Mouse (Mus musculus): ENCODE measurements around the gene Calr.
"Not testable (repeated sequence)": the region's sequence is repeated elsewhere in the genome, so short reads cannot be mapped to it uniquely, and the experiment has no call there.

Gene Calr

DNA sequence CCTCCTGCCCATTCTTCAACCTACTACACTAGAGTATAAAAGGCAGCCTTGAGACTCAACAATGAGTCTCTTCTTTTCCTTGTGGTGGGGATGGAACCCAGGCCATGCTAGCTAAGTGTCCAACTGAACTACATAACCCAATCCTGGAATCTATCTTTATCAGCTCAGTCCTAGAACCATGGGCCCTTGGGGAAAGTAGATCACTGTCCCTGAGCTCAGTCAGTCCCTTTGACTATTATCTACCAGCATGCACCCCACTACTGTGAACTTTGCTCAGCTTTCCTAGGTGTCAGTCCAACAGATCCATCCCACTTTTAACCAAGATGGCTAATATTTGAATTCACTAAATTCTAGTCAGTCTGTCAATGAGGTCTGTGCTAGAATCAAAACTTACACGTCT, 5.2 kb downstream of the Calr start:
- no peak for DNase-seq

DNA sequence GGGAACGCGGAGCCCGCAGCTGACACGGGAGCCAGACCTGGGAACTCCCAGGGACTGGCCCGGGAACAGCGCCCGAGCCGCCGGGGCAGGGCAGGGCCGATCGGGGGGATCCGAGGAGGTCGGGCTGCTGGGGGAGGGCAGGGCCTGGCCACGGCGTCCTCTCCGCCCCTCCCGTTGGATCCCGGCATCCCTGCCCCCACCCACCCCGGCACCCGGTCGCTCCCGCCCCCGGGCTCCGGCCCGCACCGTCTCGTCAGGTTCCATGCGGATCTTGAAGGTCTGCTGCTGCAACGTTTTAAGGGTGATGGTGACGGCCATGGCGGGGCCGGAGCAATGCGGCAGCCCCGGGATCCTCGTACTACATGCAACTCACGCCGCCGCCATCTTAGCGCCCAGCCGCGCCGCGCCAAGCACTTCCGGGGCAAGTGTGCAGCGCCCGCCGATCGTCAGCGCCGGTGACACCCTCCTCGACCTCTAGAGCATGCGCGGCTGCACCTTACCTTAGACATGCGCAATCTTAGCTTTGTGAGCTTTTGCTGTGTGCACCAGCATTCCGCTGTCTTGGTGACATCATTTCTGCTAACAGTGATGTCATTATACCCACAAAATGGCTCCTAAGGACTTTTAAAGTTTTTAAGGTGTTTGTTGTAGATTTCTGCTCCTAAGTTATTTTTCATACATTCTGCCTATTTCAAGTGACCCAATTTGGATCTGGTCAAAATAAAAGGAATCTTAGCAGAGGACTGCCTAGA, 6.3 kb downstream of the Calr start, which contains the start of gene Rad23a:
Gene Rad23a, minus strand, starts transcription at position 418 of the 752 bp plus-strand sequence.
- DNase-seq: peak; percentile 94

DNA sequence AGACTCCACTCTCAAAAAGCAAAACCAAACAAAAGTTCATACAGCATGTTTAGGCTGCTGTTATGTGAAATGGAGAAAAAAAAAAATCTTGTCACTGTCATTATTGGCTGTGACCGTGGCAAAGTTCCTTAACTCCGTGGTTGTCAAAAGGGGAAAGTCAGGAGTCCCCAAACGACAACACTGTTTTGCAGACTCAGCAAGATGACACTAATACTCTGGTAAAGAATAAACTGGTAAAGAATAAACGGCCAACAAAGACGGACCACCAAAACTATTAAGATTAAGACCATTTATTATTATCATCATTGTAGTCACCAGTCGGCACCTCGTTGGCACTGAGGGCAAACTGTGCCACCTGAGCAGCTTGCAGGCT, 6.9 kb downstream of the Calr start:
- no peak for DNase-seq

DNA sequence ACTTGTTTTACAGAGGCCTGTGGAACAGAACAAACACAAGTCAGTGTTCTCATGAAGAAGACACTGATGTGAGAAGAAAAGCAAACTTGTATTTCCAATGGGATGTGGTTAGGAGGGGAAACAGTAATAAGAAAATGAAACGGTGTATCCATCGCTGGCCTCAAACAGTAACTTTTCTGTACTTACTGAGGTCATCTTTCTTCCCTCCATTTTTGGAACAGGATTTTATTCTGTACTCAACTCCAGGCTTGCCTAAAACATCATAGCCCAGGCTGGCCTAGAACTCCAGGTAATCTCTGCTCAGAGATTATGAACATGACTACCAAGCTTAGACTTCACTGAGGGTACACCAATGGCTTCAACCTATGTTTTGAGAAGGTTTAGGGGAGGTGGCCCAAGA, 7.3 kb downstream of the Calr start:
- DNase-seq: no peak

DNA sequence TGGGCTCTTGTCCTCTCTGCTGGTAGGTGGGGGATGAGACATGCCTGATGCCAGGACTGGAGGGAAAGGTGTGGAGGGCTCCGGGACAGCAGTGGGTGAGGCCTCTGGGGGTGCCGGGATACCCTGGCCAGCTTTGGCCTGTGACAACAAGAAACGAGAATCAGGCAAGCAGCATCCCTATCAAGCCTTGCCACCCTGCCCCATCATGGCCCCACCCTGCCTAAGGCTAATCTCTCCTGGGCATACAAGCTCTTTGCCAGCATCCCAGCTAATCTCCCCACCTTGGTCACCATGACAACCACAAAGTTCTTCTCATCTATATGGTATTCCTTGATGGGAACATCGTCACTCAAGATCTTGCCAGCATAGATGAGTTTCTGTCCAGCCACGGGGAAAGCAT, 8.2 kb downstream of the Calr start:
- no peak for DNase-seq

DNA sequence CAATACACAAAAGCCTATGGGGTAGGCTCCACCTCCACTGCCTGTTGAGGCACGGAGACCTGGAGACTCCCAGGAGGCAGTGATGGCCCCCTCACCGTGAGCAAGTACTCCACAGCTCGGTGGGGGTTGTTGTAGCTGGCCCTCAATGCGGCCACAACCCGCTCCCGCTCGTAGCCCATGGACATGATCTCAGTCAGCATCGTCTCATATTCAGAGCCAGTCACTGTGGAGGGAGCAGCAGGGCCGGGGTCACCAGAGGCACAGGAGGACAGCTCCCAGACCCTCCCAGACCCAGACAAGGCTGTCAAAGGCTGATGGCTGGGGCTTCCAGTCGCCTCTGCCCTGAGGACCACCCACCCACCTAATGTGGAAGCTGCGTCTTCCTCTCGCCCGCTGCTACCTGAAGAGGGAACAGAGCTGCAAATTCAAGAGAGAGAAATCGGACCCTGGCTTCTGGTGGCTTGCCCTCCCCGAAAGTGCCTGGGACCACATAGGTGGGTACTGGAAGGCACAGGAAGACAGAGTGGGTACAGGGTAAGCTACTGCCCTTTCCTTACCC, 8.7 kb downstream of the Calr start:
- DNase-seq: no peak

DNA sequence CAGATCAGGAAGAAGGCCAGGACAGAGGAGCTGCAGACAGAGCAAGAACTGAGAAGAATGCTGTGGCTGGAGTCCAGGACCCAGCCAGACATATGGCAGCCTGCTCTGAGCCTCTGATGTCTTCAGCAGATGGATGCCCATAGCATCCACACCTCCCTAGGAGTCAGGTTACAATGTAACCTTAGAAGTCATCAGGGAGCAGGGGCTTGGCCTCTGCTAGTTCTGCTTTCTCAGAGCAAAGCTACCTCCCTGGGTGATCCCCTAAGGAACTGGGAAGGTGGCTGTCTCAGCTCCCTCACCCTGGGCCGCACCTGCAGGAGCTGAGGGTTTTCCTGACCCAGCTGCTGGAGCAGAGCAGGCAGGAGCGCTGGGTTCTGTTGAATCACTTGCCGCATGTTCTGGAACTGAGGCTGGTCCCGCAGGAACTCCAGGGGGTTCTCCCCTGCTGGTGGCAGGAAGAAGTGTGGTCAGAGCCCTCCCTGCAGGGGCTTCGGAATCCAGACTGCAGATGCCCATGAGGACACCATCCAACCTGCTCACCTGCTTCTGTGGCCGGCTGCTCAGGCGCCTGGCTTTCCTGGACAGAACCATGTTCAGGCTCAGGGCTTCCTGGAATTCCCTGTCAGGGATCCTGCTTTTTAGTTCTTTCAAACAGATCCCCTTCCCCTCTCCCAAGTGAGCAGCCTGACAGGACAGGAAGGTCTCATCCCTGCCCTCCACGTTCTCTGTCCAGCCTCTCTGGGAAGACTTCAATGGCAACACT, 9.4 kb downstream of the Calr start:
- DNase-seq: peak; percentile 64

DNA sequence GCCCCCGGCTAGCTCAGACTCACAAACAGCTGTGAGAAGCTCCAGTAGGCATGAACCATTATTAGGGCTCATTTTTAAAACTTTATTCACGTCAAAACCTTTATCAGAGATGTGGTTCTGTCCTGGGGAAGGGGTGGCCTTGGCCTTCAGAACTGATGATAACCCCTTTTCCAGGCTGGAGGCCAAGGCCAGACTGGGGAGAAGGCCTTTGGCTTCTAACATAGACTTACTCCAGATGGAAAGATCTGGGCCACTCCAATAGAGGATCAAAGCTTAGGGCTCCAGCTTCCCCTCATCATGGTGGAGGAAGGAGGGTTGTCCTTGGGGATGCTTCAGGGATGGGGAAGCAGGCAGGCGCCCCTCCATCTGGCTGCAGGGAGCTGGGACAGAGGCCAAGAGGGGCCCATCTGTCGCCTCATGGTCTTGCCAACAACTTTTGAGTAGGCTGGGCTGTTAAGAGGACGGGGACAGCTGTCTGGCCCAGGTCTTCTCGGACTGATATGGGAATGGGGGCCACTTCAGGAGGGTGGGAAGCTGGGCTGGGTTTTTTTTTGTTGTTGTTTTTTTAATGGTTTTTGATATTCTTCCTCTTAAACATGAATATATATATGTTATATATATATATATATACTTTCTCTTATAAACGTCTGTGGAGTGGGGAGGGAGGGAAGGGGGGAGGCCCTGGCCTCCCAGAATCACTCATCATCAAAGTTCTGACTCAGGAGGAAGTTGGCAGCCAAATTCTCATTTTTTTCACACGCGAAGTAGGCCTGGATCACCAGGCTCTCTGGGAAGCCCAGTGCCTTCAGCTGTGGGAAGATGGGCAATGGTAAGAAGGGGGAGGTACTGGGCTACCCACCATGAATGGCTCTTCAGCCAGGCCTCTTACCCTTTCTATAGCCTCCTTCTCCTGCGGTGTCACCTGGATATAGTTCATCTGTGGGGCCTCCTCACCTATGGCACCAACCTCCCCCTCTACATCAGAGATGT, 11.6 kb downstream of the Calr start:
- DNase-seq: peak; percentile 87

DNA sequence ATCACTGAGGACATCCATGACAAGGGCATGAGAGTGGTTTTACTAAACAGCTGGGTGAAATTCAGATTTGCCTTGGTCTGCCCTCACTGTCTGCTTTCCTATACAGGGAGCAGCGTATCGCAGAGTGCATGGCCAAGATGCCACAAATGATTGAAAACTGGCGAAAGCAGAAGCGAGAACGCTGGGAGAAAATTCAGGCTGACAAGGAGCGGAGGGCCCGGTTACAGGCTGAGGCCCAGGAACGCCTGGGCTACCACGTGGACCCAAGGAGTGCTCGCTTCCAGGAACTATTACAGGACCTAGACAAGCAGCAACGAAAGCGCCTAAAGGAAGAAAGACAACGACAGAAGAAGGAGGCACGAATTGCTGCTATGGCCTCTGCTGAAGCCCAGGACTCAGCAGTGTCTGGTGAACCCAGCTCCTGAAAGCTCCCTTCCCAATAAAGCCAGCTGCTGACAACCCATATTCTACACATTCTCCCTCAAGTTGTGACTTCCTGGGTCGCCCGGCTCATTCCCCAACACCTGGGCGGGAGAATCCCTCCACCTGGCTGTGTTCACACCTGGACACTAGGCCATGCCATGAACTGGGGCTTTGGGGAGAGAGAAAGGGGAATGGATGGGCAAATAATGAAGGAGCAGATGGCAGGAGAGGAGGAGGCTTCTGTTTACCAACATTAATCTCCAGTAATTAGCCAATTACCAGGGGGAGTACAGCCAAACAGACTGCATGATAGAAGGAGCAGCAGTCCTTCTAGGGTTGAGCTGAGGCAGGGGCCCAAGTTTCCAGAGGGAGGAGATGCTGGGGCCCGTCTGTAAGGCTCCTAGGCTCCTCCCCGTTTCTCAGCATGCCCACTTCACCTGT, 12.5 kb downstream of the Calr start:
- DNase-seq: no peak

DNA sequence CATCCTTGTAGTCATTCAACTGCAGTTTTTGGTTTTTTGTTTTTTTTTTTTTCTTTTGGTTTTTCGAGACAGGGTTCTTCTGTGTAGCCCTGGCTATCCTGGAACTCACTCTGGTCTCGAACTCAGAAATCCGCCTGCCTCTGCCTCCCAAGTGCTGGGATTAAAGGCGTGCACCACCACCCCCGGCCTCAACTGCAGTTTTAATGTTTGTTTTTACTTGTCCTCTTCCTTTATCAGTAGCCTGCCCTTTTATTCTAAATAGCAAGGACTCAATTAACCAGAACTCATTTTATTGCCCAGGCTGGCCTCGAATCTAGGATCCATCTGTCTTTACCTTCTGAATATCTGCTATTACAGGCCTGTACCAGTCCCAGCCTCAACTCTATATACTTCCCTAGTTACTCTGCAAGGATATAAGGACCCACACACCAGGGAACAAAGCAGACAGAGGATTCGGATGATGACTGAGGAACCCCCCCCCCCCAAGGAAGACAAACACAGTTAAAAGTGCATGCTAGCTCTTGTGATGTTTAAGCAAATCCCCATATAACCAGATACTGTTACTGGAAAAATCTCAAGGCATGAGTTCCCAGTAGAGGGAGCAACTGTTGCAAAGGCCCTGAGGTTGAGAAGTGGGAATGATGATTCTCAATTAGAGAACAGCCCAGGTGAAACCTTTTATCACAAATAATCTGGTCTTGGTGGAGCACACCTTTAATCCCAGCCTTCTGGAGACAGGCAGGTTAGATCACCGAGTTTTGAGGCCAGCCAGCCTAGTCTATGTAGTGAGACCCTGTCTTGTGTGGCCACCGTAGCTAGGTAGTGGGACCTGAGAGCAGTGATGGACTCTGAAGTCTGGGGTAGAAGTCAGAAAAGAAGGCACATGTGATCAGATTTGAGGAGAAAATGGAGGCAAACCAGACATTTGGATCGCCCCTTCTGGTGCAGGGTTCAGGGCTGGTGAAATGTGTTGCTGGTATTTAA, 13.7 kb downstream of the Calr start:
- no peak for DNase-seq

DNA sequence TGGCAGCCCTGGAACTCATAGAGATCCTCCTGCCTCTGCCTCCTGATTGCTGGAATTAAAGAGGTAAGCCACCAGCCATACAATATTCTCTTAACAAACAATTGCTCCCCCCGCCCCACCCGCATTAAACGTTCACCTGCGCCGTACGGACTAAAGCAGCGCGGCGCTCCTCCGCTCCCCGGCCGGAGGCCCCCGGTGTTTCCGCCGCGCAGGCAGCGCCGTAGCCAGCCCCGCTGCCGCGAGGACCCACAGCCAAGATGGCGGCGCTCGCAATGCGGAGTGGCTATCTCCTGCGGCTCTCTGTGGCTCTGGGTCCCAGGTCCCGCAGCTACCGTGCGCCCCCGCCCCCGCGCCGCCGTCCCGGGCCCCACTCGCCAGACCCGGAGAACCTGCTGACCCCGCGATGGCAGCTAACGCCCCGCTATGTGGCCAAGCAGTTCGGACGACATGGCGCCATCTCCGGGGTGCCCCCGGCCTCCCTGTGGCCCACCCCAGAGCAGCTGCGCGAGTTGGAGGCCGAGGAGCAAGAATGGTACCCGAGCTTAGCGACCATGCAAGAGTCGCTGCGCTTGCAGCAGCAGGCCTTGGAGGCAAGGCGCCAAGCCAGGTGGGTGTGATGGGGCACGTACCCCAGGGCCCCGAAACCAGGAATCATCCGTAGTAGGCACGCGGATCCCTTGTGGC, 14.6 kb downstream of the Calr start:
- peak; percentile 83 for DNase-seq

DNA sequence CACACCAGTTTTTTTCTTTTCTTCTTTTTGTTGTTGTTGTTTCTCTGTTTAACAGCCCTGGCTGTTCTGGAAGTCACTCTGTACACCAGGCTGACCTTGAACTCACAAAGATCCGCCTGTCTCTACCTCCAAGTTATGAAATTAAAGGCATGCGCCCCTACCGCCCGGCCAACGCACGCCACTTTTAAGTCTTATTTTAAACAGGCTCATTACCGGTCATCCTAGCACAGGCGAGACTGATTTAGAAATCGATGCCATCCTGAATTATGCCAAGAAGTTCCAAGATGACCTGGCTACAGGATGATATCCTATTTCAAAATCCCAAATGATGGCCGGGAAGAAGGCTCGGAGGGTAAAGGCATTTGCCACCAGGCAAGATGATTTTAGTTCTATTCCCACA, 15.2 kb downstream of the Calr start, which contains the start of gene Gadd45gip1:
Gene Gadd45gip1, plus strand, starts transcription at position 33 of the 400 bp plus-strand sequence.
- DNase-seq: no peak

DNA sequence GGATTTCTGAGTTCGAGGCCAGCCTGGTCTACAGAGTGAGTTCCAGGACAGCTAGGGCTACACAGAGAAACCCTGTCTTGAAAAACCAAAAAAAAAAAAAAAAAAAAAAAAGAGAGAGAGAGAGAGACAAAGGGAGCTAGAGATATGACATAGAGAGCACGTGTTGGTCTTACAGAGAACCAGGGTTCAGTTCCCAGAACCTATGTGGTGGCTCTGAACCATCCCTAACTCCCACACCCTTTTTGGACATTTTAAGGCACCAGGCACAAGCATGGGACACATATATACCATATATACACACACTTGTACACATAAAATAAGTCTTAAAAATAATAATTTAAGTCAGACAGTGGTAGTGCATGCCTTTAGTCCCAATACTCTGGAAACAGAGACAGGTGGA, 20.2 kb downstream of the Calr start:
- DNase-seq: not testable (repeated sequence)

DNA sequence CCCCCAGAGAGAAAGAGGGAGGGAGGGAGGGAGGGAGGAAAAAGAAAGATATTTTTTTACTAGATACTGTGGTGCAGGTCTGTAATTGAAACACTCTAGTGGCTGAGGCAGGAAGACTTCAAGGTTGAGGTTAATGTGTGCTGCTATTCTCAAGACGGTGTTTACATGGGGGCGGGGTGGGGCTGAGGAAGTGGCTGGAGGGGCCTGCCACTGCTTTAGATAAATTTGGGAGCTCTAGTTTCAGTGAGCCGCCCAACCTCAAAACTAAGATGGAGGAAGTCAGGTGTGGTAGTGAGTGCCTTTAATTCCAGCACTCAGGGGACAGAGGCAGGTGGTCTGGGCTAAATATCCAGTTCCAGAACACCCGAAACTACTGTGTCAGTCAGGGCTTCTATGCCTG, 21.1 kb downstream of the Calr start:
- DNase-seq: no peak

DNA sequence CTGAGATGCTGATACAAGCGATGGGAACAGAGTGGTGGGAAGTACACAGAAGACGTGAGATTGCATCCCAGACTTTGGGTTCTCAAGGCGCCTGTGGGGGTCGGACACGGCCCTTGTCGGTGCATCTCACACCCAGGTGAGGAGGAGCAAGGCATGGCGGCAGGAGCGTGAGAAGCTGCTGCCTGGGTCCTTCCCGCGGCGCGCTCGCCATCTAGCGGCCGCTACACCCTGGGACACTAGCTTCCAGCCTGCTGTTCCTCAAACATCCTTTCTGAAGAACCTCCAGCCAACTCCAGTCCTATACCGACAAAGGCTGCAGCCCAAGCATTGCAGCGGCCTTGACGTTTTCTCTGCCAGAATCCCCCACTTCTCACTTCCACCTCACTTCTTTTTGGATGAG, 23.1 kb downstream of the Calr start:
- peak; percentile 75 for DNase-seq

DNA sequence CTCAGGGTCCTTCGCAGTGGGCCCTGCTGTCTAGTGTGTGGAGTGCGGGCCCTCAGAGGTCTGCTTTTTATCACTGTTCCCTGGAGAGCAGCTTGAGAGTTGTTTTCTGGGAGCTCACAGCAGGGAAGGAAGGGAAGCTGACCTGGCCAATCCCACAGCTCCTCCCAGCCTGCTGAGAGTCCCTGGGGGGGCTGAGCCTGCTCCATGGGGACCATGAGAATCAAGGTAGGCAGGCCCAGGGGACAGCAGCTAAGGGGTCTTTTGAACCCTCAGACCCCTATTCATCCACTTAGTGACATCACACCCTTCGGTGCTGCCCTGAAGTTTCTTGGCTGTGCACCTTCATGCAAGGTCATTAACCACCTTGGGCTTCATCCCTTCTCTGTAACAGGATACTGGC, 24.0 kb downstream of the Calr start, which contains the start of gene Dand5:
Gene Dand5, minus strand, starts transcription at position 101 of the 400 bp plus-strand sequence.
- no peak for DNase-seq

DNA sequence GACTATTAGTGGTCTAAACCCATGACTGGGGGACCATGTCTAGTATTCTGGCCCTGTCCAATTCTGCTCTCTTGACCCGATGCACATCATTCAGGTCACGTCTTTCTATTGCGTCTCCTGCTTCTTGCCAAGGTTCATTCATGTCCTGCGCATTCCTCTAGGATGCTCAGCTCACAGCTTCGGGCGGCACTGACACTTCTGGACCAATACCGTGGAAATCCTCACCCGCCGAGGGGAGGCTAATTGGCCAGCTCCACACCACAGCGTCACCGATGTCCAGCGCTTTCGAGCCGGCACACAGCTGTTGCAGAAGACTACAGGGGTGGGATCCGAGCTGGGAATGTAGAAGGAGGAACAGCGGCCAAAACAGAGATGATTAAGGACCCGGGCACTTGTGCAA, 30.6 kb downstream of the Calr start:
- DNase-seq: peak; percentile 50

DNA sequence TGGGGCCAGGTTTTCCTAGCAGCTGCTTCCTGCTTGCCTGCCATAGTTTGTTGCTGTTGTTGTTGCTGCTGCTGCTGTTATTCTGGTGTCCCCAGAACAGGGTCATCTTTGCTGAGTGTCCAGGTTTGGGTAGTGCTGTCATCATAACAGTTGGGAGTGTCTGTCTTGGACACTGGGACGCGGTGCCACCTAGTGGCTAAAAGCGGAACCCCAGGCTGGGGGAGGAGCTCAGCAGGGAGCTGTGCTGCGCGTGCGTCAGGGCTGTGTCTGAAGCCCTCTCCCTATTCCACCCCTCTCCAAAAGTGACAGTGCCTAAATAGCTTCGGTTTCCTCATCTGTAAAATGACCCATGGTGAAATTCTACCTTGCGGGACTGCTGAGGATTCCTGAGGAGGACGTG, 31.2 kb downstream of the Calr start:
- peak; percentile 94 for DNase-seq

DNA sequence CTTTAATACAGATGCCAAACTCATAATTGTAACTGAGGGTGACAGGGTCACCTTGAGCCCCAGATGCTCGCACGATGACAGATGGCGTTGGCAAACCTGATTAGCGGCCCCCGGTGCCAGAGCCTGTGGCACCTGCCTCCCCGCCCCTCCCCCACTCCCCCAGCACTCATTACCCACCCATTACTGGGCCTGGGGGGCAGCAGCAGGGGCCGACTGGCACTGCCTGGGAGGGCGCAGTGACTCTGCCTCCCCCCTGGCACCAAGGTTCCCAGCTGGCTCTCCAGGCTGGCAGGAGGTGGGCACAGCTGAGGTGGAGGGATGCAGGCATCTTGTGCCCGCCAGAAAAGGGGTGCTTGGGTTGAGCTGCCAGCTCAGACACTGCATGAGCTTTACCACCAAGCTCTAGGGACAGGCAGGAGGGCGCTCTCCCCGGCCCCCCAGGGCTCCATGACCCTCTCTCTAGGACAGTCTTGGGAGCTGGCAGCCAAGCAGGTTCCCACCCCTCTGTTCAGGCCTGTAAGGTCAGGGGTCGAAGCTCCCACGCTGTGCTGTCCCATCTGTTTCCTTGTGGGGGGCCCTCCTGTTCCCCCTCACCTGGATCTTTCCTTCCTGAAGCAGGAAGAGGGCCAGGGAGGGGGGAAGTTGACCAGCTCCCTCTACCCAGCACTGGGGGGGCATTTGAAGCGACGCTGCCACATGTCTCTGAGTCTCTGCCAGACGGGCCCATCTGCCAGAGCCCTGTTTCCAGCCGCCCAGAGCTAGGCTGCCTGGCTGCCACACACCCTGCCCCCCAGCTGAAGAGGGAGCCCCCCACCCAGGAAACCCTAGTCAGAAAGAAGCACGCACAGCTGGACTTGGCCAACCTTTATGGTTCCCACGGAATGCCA, 31.9 kb downstream of the Calr start:
- DNase-seq: peak; percentile 81
